Mouse (Mus musculus) midbrain, embryonic 11.5 days (tissue): ENCODE data around the gene Enpp5. TPM values are rescaled to one million over a fixed set of nuclear protein-coding genes. Genes with fewer than 3 reads are reported as not detected.

Experiments
- ATAC-seq: fragments of 200-750 bp; cut with Nextera tagmentation; 2 replicates; pipeline ENCODE4 v1.8.0; 2017; ENCODE audit warnings: moderate TSS enrichment, moderate library complexity; ENCODE audit not compliant: low FRiP score
- DNase-seq: peaks from one replicate; pipeline ENCODE4 v3.0.0; 2015; ENCODE audit warnings: low spot score; ENCODE audit errors: missing footprints
- H3K27ac ChIP-seq: fragments of 300-500 bp; sonication (generic); 2 replicates; pipeline ENCODE4 v1.5.1; 2014; ENCODE audit warnings: low read depth, low read length
- H3K27me3 ChIP-seq: fragments of 300-500 bp; sonication (generic); 2 replicates; pipeline ENCODE4 v1.6.1; 2014; ENCODE audit warnings: mild to moderate bottlenecking, low read length, moderate library complexity, mixed read lengths; ENCODE audit not compliant: control insufficient read depth, insufficient read depth
- H3K36me3 ChIP-seq: fragments of 300-500 bp; sonication (generic); 2 replicates; pipeline ENCODE4 v1.6.1; 2014; ENCODE audit warnings: mild to moderate bottlenecking, low read length, moderate library complexity, mixed read lengths; ENCODE audit not compliant: control insufficient read depth, insufficient read depth
- H3K4me1 ChIP-seq: fragments of 300-500 bp; sonication (generic); 2 replicates; pipeline ENCODE4 v1.6.1; 2014; ENCODE audit warnings: low read length; ENCODE audit not compliant: control insufficient read depth, insufficient read depth
- H3K4me2 ChIP-seq: fragments of 300-500 bp; sonication (generic); 2 replicates; pipeline ENCODE4 v1.6.1; 2014; ENCODE audit warnings: mild to moderate bottlenecking, moderate library complexity
- H3K4me3 ChIP-seq: fragments of 300-500 bp; sonication (generic); 2 replicates; pipeline ENCODE4 v1.5.1; 2014; ENCODE audit warnings: low read depth, low read length
- H3K9ac ChIP-seq: fragments of 300-500 bp; sonication (generic); 2 replicates; pipeline ENCODE4 v1.6.1; 2014; ENCODE audit warnings: low read length
- H3K9me3 ChIP-seq: fragments of 300-500 bp; sonication (generic); 2 replicates; pipeline ENCODE4 v1.6.1; 2016; ENCODE audit warnings: low read length; ENCODE audit not compliant: control insufficient read depth
- WGBS: fragments of 180-500 bp; shearing (Covaris S2); extraction: QIAGEN DNeasy Blood & Tissue Kit; methylation state at CpG from one replicate; pipeline ENCODE4 v1.1.7; 2014; 5-methylcytosine and 5-hydroxymethylcytosine counted together
- polyA plus RNA-seq: library from polyadenylated mRNA; unstranded; fragments of >200 nt; fragmentation: Nextera tagmentation; extraction: Ambion mirVana; gene quantifications from 2 replicates; pipeline ENCODE4 v1.2.1, GENCODE M21; 2014

Gene Enpp5
- polyA plus RNA-seq, 1 experiment from 2014 or later: 11.5 TPM

DNA sequence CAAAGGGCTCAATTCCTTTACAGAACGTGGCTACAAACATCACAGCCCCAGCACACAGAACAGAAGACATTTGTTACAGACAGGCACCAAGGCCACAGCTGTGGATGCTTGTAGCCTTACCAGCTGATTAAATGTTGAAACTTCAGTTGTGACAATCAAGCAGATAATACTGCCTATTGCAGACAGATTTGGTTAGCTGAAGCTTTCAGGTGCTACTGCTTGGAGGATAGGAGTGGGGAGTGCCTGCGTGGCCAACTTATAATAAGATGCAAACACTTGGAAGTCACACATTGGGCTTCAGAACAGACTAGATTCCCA lies 811 bp upstream of the Enpp5 start:
- DNase-seq: no peak
- WGBS: 84% methylated on average over 2 of the region's 2 CpGs
- Histone ChIP-seq H3K36me3 (no peaks in the 10 kb centered on the region), H3K27me3 (no peaks in the 10 kb centered on the region), H3K27ac (no peak overlapping the region), H3K4me3 (no peak overlapping the region), H3K4me1 (no peaks in the 10 kb centered on the region), H3K9me3 (no peaks in the 10 kb centered on the region), H3K4me2 (no peak overlapping the region), H3K9ac (no peak overlapping the region)
- ATAC-seq: no peak

DNA sequence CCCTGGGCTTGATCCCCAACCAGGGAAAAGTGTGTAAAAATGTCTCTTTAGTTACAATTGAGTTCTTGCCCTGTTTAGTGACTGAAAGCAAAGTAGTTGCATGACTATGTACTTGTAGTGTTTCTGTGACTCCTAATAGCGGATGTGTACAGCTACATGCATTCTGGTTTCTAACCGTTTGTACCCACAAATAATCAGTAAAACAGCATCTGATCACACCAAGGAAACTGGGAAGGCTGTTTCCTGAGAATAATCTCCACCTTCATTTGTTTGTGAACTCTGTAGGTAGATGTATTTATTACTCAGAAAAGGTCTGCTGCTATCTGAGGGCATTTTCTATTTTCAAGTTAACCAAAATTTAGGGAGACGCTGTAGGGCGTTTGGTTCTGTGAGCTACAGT lies 4.5 kb downstream of the Enpp5 start:
- Histone ChIP-seq H3K36me3 (no peaks in the 10 kb centered on the region), H3K27ac (no peak overlapping the region), H3K4me3 (no peak overlapping the region), H3K9me3 (no peaks in the 10 kb centered on the region), H3K27me3 (no peaks in the 10 kb centered on the region), H3K4me2 (no peak overlapping the region), H3K9ac (no peak overlapping the region), H3K4me1 (no peaks in the 10 kb centered on the region)
- no peak for ATAC-seq
- WGBS: 89% methylated on average over 4 of the region's 4 CpGs
- DNase-seq: no peak

DNA sequence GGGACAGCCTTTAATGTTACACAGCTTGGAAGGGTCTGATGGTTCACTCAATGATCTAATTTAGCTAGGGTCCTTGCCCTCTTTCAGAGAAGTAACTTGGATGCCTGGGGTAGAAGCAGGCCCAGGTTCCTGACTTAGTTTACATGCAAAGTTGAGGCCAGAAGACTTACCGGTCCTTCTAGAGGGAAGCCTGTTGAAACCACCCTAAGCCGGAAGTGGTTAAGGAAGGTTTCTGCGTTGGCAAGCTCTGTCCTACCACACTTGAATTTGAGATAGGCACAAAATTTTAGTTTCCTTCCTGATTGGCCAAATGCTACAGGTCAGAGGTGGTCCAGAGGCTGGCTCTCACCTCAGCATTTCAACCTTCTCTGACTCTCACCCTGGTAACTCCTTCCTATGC lies 9.6 kb downstream of the Enpp5 start:
- WGBS: 92% methylated on average over 3 of the region's 3 CpGs
- Histone ChIP-seq H3K36me3 (no peaks in the 10 kb centered on the region), H3K4me3 (no peak overlapping the region), H3K9me3 (no peaks in the 10 kb centered on the region), H3K4me1 (no peaks in the 10 kb centered on the region), H3K27me3 (no peaks in the 10 kb centered on the region), H3K4me2 (no peak overlapping the region), H3K27ac (no peak overlapping the region), H3K9ac (no peak overlapping the region)
- DNase-seq: no peak
- no peak for ATAC-seq

DNA sequence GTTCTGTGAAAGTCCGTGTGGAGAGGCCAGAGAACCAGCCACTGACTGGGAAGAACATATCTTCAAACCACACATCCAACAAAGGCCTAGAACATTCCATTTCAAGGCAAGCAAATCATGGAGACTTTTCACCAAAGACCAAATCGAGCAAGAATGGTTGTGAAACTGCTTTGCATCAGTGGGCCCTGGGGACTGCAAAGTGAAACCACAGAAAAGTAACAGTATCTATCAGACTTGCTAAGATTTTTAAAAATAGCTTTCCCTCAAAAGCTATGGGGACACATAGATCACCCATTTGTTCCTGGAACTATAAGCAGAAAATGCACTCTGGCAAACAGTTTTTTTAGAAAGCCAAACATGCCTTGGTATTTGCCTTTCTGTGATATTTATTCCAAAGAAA lies 12.3 kb downstream of the Enpp5 start:
- no peak for DNase-seq
- H3K9me3 ChIP-seq: no peaks in the 10 kb centered on the region
- H3K4me2 ChIP-seq: no peak overlapping the region
- no peak overlapping the region for H3K27ac ChIP-seq
- no peaks in the 10 kb centered on the region for H3K36me3 ChIP-seq
- H3K4me1 ChIP-seq: no peaks in the 10 kb centered on the region
- 72% methylated on average over 2 of the region's 2 CpGs for WGBS
- H3K4me3 ChIP-seq: no peak overlapping the region
- H3K27me3 ChIP-seq: no peaks in the 10 kb centered on the region
- ATAC-seq: no peak
- no peak overlapping the region for H3K9ac ChIP-seq

DNA sequence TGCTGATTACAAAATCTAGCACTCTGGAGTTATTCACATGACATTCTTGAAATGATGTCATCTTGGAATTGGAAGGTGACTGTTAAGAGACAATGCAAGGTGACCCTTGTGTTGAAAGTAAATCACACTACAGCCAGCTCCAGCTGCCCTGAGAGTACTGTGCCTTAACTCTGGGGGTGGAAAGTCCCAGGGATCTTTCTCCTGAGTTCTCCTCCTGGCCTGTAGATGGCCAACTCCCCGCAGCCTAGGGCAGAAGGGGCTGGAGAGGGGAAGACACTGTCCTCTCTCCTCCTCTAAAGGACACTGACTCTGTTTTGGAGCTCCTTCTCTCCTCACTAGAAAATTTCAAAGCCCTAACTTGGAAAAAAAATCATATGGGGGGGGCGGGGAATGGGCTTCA lies 12.9 kb downstream of the Enpp5 start:
- Histone ChIP-seq H3K4me1 (no peaks in the 10 kb centered on the region), H3K9me3 (no peaks in the 10 kb centered on the region), H3K27me3 (no peaks in the 10 kb centered on the region), H3K27ac (no peak overlapping the region), H3K4me3 (no peak overlapping the region), H3K9ac (no peak overlapping the region), H3K4me2 (no peak overlapping the region), H3K36me3 (no peaks in the 10 kb centered on the region)
- WGBS: 41% methylated on average over 2 of the region's 2 CpGs
- ATAC-seq (no peak), DNase-seq (no peak)

DNA sequence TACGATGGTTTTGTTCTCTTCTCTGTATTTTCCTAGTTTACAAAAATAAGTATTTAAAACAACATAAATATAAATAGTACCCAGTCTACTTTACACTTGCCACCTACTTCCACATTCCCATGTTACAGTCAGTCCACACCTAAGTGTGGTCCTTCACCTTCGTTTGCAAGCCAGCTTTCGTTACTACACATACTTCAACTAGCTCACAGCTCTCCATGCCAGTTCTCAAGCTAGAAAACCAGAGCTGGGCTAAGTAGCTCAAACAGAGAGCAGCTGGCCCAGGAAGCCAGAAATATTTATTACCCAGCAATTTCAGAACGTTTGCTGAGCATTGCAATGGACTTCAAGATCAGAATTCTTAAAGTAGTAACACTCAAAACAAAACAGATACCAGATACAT lies 21.9 kb downstream of the Enpp5 start:
- Histone ChIP-seq H3K9me3 (no peaks in the 10 kb centered on the region), H3K4me3 (no peak overlapping the region), H3K36me3 (no peaks in the 10 kb centered on the region), H3K27ac (no peak overlapping the region), H3K4me1 (peaks cover 7% of the 10 kb centered on the region; the same call in 1 of the 2 replicates), H3K4me2 (no peak overlapping the region), H3K27me3 (no peaks in the 10 kb centered on the region), H3K9ac (no peak overlapping the region)
- ATAC-seq (no peak), DNase-seq (peak; percentile 66)
- 84% methylated on average over 4 of the region's 4 CpGs for WGBS

DNA sequence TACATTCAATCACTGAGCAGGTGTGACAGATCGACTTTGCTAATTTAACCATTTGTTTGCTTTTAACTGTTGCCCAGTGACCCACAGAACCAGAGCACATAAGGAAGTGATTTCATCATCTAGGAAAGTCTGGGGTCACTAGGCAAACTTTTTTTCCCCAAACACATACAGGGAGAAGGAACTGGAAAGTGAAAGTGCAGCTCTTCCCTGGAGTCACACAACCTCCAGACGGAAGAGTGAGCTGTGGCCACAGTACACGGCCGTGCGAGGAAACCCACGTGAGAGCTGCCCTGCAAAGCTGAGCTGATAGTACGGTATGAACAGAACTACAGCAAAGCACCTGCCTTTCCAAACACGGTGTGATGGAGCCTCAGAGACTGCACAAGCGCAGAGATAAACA lies 22.3 kb downstream of the Enpp5 start:
- no peaks in the 10 kb centered on the region for H3K27me3 ChIP-seq
- H3K36me3 ChIP-seq: no peaks in the 10 kb centered on the region
- H3K27ac ChIP-seq: no peak overlapping the region
- 85% methylated on average over 9 of the region's 9 CpGs for WGBS
- no peak overlapping the region for H3K4me2 ChIP-seq
- no peak overlapping the region for H3K4me3 ChIP-seq
- ATAC-seq (no peak), DNase-seq (peak; percentile 69)
- no peak overlapping the region for H3K9ac ChIP-seq
- H3K4me1 ChIP-seq: peaks cover 7% of the 10 kb centered on the region; the same call in 1 of the 2 replicates
- H3K9me3 ChIP-seq: no peaks in the 10 kb centered on the region

DNA sequence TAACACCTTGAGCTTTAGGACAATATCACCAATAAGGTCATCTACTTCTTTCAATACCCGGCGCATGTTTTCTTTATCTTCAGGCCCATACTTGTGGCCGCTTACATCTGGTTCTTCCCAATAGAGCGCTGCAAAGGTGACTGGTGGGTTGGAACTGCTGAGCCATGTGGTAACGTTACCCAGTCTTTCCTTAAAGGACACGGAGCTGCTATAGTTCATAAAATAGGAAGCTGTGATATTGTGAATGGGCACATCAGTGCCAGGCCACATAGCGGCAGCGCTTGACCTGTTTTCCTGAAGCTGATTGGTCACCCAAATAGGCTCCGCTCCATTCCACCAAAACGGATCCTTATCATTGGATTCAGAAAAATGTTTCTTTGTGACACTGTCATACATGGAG lies 23.3 kb downstream of the Enpp5 start:
- no peak overlapping the region for H3K4me3 ChIP-seq
- peaks cover 7% of the 10 kb centered on the region; the same call in 1 of the 2 replicates for H3K4me1 ChIP-seq
- WGBS: 95% methylated on average over 10 of the region's 10 CpGs
- no peak overlapping the region for H3K27ac ChIP-seq
- peaks cover 4% of the 10 kb centered on the region; the same call in 1 of the 2 replicates for H3K27me3 ChIP-seq
- no peak overlapping the region for H3K4me2 ChIP-seq
- no peak for ATAC-seq
- no peaks in the 10 kb centered on the region for H3K36me3 ChIP-seq
- no peak overlapping the region for H3K9ac ChIP-seq
- DNase-seq: peak; percentile 73
- no peaks in the 10 kb centered on the region for H3K9me3 ChIP-seq

DNA sequence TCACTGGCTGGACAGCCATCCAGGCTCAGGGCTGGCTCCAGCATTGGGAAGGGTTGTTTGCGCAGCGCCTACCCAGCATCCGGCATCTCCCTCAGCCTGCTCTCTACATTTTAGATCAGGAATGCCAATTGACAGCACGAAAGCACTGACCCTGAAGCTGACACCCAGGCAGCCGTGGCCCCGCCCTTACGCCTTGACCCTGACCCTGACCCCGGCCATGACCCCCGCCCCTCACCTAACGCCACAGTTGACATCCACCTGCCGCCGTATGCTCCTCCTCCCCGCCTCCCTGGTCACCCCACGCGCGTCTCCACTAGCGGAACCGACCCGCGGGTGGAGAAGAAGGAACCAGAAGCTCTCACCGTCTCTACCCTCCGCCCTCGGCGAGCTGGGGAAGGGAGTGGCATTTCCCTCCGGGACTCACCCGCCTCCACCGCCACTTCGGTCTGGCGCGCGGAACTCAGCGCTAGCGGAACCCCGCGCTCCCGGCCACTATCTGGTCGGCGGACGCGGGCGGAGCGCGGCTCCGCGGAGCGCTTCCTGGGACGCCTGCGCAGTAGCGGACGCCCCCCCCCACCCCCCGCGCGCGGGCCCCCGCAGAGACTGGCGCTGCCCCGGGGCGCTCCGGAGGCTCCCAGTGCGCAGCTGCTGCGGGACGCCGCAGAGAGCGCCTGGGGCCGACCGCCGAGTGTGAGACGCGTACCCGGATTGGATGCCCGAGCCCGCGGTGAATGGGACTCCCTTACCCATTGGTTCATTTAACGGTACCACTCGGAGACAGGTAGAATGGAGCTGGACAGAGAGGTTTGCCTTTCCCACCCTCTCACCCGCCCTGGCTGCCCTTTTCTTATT lies 26.9 kb downstream of the Enpp5 start, which contains the start of gene Enpp4:
Enpp4 (minus strand) TSS at position 523 of the 852 bp plus-strand sequence.
- WGBS: under 1% methylated on average over 75 of the region's 76 CpGs
- Histone ChIP-seq H3K36me3 (no peaks in the 10 kb centered on the region), H3K4me3 (peak within 1 kb of the TSS; percentile 68), H3K27me3 (peaks cover 5% of the 10 kb centered on the region; the same call in 1 of the 2 replicates), H3K4me2 (peak within 1 kb of the TSS; percentile 96), H3K9me3 (no peaks in the 10 kb centered on the region), H3K27ac (no peak within 1 kb of the TSS), H3K4me1 (peaks cover 7% of the 10 kb centered on the region; the same call in 1 of the 2 replicates), H3K9ac (peak within 1 kb of the TSS; percentile 70)
- peak; percentile 99 for ATAC-seq
- peak; percentile 97 for DNase-seq
